Mouse (Mus musculus): ENCODE measurements around the gene Gm6526. TPM values are rescaled to one million over a fixed set of nuclear protein-coding genes. Genes with fewer than 3 reads are reported as not detected.
"Not testable (repeated sequence)": the region's sequence is repeated elsewhere in the genome, so short reads cannot be mapped to it uniquely, and the experiment has no call there.

The Gm6526 gene
- total RNA-seq (2021), result not detected
- polyA plus RNA-seq (2012; rRNA removed), result not detected in 2 replicates
- long read RNA-seq, result 0 reads

GRCm38 (mm10) chr14:43747566-43747965 is at the start of gene Gm6526:
Gm6526 (plus strand) TSS chr14:43747866.
- not testable (repeated sequence) for DNase-seq

- not testable (repeated sequence) for DNase-seq
These were observed 20.3 kb upstream of the Gm6526 start, which contains the start of gene Gm16506 for GRCm38 (mm10) chr14:43727385-43727784. Gm16506 (minus strand) TSS chr14:43727485.

GRCm38 (mm10) chr14:43784645-43785044 is 37.0 kb downstream of the Gm6526 start, which contains the start of gene Gm8180:
Gm8180 (minus strand) TSS chr14:43784745.
- DNase-seq, result not testable (repeated sequence)

- DNase-seq, result not testable (repeated sequence)
These were observed 46.1 kb downstream of the Gm6526 start for GRCm38 (mm10) chr14:43793811-43794210.

- DNase-seq, result no peak
These were observed 48.6 kb downstream of the Gm6526 start for GRCm38 (mm10) chr14:43796069-43796904.

- not testable (repeated sequence) for DNase-seq
These were observed 49.3 kb downstream of the Gm6526 start for GRCm38 (mm10) chr14:43796905-43797470.

GRCm38 (mm10) chr14:43804435-43804834 is 56.8 kb downstream of the Gm6526 start:
- DNase-seq, result not testable (repeated sequence)

Other genes starting within 250 kb of the Gm6526 start
- not detected for gene Gm5799, start 204.3 kb upstream of the Gm6526 start, total RNA-seq (2021)
- gene Gm5799, start 204.3 kb upstream of the Gm6526 start, polyA plus RNA-seq (2012; rRNA removed), result not detected in 2 replicates
- gene Gm17654, start 168.7 kb upstream of the Gm6526 start, total RNA-seq (2021), result not detected
- gene Gm17654, start 168.7 kb upstream of the Gm6526 start, polyA plus RNA-seq (2012; rRNA removed), result not detected in 2 replicates
- gene Gm10375, start 139.9 kb upstream of the Gm6526 start, total RNA-seq (2021), result not detected
- gene Gm10375, start 139.9 kb upstream of the Gm6526 start, polyA plus RNA-seq (2012; rRNA removed), result not detected in 2 replicates
- gene Gm8165, start 70.7 kb upstream of the Gm6526 start, total RNA-seq (2021), result not detected
- gene Gm8165, start 70.7 kb upstream of the Gm6526 start, polyA plus RNA-seq (2012; rRNA removed), result not detected in 2 replicates
- 1 to 10 TPM in 1 of 2 experiments, under 1 TPM in 1; 0.75 to 1.9 TPM for gene Gm7324, start 50.0 kb upstream of the Gm6526 start, total RNA-seq (2021)
- gene Gm7324, start 50.0 kb upstream of the Gm6526 start, polyA plus RNA-seq (2012; rRNA removed), result not detected in 2 replicates
- not detected for gene Gm16506, start 20.4 kb upstream of the Gm6526 start, total RNA-seq (2021)
- gene Gm16506, start 20.4 kb upstream of the Gm6526 start, polyA plus RNA-seq (2012; rRNA removed), result not detected in 2 replicates
- not detected for gene Gm8180, start 36.9 kb downstream of the Gm6526 start, total RNA-seq (2021)
- not detected in 2 replicates for gene Gm8180, start 36.9 kb downstream of the Gm6526 start, polyA plus RNA-seq (2012; rRNA removed)
- under 1 TPM in 1 of 2 experiments, not detected in 1; 0.66 TPM for gene Ear1, start 127.7 kb downstream of the Gm6526 start, total RNA-seq (2021)
- not detected in 2 replicates for gene Ear1, start 127.7 kb downstream of the Gm6526 start, polyA plus RNA-seq (2012; rRNA removed)
- not detected for gene Ear10, start 175.7 kb downstream of the Gm6526 start, total RNA-seq (2021)
- gene Ear10, start 175.7 kb downstream of the Gm6526 start, polyA plus RNA-seq (2012; rRNA removed), result not detected in 2 replicates
- gene Gm8113, start 177.5 kb downstream of the Gm6526 start, total RNA-seq (2021), result 1 to 10 TPM; 1.5 to 3.4 TPM
- 0.36 and 0.54 TPM in 2 replicates for gene Gm8113, start 177.5 kb downstream of the Gm6526 start, polyA plus RNA-seq (2012; rRNA removed)
- not detected for gene Ang5, start 209.2 kb downstream of the Gm6526 start, total RNA-seq (2021)
- not detected in 2 replicates for gene Ang5, start 209.2 kb downstream of the Gm6526 start, polyA plus RNA-seq (2012; rRNA removed)

Measured in adrenal gland, adult 2 months (tissue).